Mouse (Mus musculus): Measurements from ENCODE around the gene Fam172a. TPM values are rescaled to one million over a fixed set of nuclear protein-coding genes. Genes with fewer than 3 reads are reported as not detected.

The Fam172a gene
- polyA plus RNA-seq, 1 experiment from 2014 or later: 11.6 TPM

DNA sequence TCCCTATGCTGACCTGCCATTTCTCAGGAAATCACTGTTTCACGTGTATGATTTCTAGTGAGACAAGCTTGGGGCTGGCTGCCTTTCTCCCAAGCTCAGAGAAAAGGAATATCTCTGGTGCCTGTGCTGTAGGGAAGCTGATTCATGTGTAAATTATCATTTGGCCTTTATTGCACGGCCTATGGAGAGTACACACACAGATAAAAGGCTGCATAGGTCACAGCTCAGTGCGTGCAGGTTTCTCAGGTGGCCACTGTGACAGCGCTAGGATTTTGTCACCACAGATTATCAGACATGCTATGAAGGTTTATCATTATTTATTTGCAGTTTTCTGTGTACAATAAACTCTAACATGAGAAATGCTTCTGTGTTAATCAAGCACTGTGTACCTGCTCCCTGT, 408.8 kb downstream of the Fam172a start:
- Histone ChIP-seq H3K4me2 (no peak overlapping the region), H3K27me3 (no peaks in the 10 kb centered on the region), H3K4me3 (replicated peaks) (no peak overlapping the region), H3K36me3 (no peaks in the 10 kb centered on the region), H3K9ac (no peak overlapping the region), H3K4me1 (replicated peaks) (no peaks in the 10 kb centered on the region), H3K9me3 (replicated peaks) (no peaks in the 10 kb centered on the region), H3K27ac (no peak overlapping the region)
- 66% methylated on average over 4 of the region's 4 CpGs for WGBS (ENCODE audit: insufficient replicate concordance)
- ATAC-seq (ENCODE audit: low read depth): no peak
- no peak for DNase-seq

DNA sequence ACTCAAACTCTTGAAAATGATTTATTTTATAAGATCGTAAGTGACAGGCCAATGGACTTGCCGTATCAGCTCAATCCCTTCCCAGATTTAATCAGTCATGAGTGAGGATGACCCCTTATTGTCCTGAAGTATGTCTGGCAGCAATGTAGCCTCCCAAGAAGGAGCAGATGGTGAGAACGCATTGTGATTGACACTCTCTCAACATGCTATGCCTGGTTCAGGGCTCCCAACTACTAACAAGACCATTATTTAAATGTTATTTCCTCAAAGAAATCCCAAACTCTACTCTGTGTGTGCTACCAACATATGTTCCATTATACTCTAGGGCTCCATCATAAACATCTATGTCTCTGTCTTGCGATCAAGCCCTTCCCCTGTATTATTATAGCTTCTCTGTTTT, 412.1 kb downstream of the Fam172a start:
- H3K27me3 ChIP-seq: no peaks in the 10 kb centered on the region
- no peaks in the 10 kb centered on the region for H3K4me1 ChIP-seq (replicated peaks)
- H3K4me2 ChIP-seq: no peak overlapping the region
- no peaks in the 10 kb centered on the region for H3K36me3 ChIP-seq
- WGBS (ENCODE audit: insufficient replicate concordance): 74% methylated on average over 4 of the region's 4 CpGs
- no peak for ATAC-seq (ENCODE audit: low read depth)
- no peak overlapping the region for H3K27ac ChIP-seq
- DNase-seq: no peak
- no peak overlapping the region for H3K9ac ChIP-seq
- no peak overlapping the region for H3K4me3 ChIP-seq (replicated peaks)
- no peaks in the 10 kb centered on the region for H3K9me3 ChIP-seq (replicated peaks)

DNA sequence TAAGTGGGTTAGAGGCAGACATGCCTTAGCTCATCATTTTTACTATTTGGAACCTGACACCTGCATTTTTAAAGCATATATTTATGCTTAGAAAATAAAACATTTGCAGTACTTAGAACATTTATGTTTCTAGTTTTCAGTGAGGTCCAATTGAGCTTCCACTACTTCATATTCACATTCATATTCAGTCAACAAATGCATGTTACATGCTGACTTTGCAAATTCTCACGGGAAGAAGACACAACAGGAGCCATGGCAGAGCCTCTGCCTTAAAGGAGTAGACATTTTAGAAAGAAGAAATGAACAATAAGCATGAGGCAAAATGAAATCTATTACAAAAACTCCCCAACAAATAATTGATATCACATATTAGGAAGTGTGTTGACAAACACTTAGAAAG, 416.9 kb downstream of the Fam172a start:
- H3K27me3 ChIP-seq: no peaks in the 10 kb centered on the region
- H3K36me3 ChIP-seq: no peaks in the 10 kb centered on the region
- H3K4me2 ChIP-seq: no peak overlapping the region
- 67% methylated on average over 1 of the region's 1 CpGs for WGBS (ENCODE audit: insufficient replicate concordance)
- no peak overlapping the region for H3K27ac ChIP-seq
- no peaks in the 10 kb centered on the region for H3K9me3 ChIP-seq (replicated peaks)
- no peak for DNase-seq
- no peak for ATAC-seq (ENCODE audit: low read depth)
- no peak overlapping the region for H3K9ac ChIP-seq
- no peaks in the 10 kb centered on the region for H3K4me1 ChIP-seq (replicated peaks)
- H3K4me3 ChIP-seq (replicated peaks): no peak overlapping the region

DNA sequence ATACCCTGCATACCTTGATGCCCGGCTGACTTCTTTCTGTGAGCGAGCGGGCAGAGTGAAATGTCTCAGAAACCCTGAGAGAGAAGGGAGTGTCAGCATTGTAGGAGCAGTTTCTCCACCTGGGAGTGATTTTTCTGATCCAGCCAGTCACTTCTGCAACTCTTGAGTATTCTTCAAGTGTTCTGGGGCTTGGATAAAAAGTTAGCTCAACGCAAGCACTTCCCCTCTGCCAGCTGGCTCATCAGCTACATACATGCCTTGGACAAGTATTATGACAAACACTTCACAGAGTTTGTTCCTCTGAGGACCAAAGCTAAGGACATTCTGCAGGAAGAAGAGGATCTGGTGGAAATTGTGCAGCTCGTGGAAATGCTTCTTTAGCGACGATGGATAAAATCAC, 420.2 kb downstream of the Fam172a start:
- no peak overlapping the region for H3K4me2 ChIP-seq
- H3K9ac ChIP-seq: no peak overlapping the region
- no peaks in the 10 kb centered on the region for H3K27me3 ChIP-seq
- DNase-seq (no peak), ATAC-seq (ENCODE audit: low read depth) (no peak)
- H3K36me3 ChIP-seq: no peaks in the 10 kb centered on the region
- no peak overlapping the region for H3K4me3 ChIP-seq (replicated peaks)
- WGBS (ENCODE audit: insufficient replicate concordance): 85% methylated on average over 7 of the region's 7 CpGs
- H3K9me3 ChIP-seq (replicated peaks): no peaks in the 10 kb centered on the region
- no peaks in the 10 kb centered on the region for H3K4me1 ChIP-seq (replicated peaks)
- H3K27ac ChIP-seq: no peak overlapping the region

DNA sequence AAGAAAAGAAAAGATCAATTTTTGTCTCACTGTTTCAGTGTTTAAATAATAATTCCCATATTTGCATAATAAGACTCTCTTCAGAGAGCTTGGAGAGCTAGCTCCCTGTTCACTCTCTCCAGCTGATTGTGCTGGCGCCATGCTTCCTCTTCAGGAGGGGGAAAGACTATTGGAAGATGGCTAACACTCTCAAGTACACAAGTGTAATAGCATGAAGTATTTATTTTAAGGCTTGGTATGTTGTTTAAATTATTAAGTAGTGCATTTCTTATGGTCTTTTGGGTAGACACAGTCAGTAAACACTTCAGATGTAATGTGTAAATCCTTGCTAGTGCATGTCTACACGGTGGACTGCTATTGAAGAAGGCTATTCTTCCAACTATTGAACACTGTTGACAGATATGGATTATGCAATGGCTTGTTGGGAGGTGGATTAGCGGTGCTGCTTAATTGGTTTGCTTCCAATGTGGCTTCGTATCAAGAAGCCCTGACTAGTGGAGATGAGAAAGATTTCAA, 422.1 kb downstream of the Fam172a start:
- Histone ChIP-seq H3K27me3 (no peaks in the 10 kb centered on the region), H3K36me3 (no peaks in the 10 kb centered on the region), H3K9me3 (replicated peaks) (no peaks in the 10 kb centered on the region), H3K4me2 (no peak overlapping the region), H3K4me3 (replicated peaks) (no peak overlapping the region), H3K9ac (no peak overlapping the region), H3K4me1 (replicated peaks) (no peaks in the 10 kb centered on the region), H3K27ac (no peak overlapping the region)
- WGBS (ENCODE audit: insufficient replicate concordance): 73% methylated on average over 4 of the region's 4 CpGs
- DNase-seq (no peak), ATAC-seq (ENCODE audit: low read depth) (no peak)

DNA sequence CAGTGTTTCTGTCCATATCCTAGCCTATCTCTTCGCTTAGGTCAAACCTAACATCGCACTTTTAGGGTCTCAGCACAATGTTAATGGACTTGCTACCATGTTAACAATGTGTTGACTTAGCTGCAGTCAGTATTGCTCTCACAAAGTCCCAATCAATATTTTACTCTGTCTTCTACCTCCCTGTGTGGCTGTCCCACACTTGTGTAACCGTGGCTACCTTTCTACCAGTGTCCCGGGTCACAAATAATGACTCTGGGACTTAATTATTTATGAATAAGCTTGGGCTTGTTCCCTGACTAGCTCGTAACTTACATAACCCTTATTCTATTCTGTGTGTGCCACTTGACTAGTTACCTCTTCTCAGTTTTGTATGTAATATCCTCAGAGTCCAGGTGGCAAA, 455.6 kb downstream of the Fam172a start:
- Histone ChIP-seq H3K4me3 (replicated peaks) (no peak overlapping the region), H3K4me1 (replicated peaks) (no peaks in the 10 kb centered on the region), H3K9me3 (replicated peaks) (no peaks in the 10 kb centered on the region), H3K27me3 (peaks cover 9% of the 10 kb centered on the region), H3K4me2 (no peak overlapping the region), H3K9ac (no peak overlapping the region), H3K27ac (no peak overlapping the region), H3K36me3 (no peaks in the 10 kb centered on the region)
- 71% methylated on average over 5 of the region's 5 CpGs for WGBS (ENCODE audit: insufficient replicate concordance)
- no peak for DNase-seq
- no peak for ATAC-seq (ENCODE audit: low read depth)

DNA sequence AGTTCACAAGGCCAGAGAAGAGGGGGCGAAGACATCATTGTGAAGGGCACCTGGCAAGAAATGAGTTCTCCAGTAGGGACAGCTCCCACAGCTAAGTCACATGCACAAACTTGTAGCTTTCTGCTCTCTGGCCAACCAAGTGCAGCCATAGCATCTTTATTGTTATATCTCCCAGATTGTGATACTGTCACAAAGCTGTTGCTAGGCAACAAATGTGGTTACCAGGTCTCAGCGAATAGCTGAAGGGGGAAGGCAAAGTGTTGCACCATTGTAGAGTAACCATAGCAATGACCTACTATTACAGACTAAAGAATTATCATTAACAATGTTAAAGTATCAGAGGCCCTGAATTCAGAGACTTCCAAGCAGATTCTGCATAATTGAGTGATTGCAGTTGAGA, 460.3 kb downstream of the Fam172a start:
- no peaks in the 10 kb centered on the region for H3K9me3 ChIP-seq (replicated peaks)
- H3K9ac ChIP-seq: no peak overlapping the region
- WGBS (ENCODE audit: insufficient replicate concordance): 38% methylated on average over 2 of the region's 2 CpGs
- DNase-seq: no peak
- H3K4me3 ChIP-seq (replicated peaks): no peak overlapping the region
- no peak overlapping the region for H3K27ac ChIP-seq
- H3K36me3 ChIP-seq: no peaks in the 10 kb centered on the region
- peaks cover 3% of the 10 kb centered on the region; the same call in 1 of the 2 replicates for H3K4me1 ChIP-seq (replicated peaks)
- peaks cover 47% of the 10 kb centered on the region for H3K27me3 ChIP-seq
- H3K4me2 ChIP-seq: no peak overlapping the region
- ATAC-seq (ENCODE audit: low read depth): no peak

DNA sequence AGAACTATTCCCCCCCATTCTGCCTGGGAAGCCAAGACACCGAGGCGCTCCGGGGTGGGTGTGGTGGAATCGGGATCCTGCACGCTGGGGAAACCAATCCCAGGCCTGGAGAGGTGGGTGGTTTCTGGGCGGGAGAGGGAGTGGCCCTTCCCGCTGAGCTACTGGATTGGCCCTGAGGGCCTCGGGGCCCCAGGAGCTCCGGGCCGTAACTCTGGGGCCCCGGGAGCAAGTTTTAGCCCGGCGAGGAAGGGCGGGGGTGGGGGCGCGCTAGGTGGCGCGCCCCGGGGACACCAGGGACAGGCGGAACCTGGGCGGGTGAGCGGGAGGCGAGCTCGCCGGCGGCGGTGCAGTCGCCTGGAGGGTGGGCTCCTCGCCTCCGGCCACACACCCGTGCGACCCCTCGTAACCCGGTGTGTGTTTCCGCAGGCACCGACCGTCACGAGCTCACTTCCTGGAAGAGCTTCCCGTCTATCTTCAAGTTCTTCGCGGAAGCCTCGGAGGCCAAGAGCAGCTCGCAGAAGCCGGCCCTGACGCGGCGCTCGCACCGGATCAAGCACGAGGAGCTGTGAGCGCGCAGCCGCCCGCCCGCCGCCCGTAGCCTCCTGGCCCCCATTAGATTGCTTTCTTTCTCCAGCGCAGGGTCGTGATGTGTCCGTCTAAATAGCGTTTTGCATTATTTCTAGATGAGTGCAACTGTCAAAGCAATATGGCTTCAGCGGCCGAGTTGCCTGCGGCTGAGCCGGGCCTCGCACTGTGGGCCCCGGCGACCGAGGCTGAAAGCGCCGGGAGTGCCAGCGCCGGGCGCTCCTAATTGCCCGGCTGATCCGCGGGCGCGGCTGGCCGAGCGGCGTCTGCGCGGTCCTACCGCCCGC, 461.5 kb downstream of the Fam172a start:
- Histone ChIP-seq H3K9me3 (replicated peaks) (no peaks in the 10 kb centered on the region), H3K4me2 (peak overlapping the region; percentile 75), H3K27ac (no peak overlapping the region), H3K4me1 (replicated peaks) (peaks cover 3% of the 10 kb centered on the region; the same call in 1 of the 2 replicates), H3K9ac (peak overlapping the region; percentile 43), H3K27me3 (peaks cover 52% of the 10 kb centered on the region), H3K4me3 (replicated peaks) (peak overlapping the region; percentile 59), H3K36me3 (no peaks in the 10 kb centered on the region)
- DNase-seq (peak; percentile 29), ATAC-seq (ENCODE audit: low read depth) (peak; percentile 95)
- WGBS (ENCODE audit: insufficient replicate concordance): under 1% methylated on average over 83 of the region's 86 CpGs

DNA sequence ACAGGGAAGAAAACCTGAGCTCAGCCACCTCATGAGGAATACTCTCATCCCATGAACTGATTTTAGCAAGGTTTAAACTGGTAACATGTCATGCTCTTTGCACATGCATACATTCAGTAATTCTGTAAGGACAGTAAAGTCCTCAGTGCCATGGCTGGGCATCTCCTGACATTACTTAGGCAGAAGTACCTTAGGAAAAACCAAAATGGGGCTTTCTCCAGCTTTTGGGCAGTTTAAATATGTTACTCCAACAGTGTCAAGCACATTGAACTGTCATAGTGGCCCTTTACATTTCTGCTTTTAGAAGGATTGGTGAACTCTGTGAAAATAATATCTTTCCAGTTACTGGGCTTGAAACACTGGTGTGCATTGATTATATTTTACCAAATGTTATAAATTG, 463.1 kb downstream of the Fam172a start:
- DNase-seq (no peak), ATAC-seq (ENCODE audit: low read depth) (no peak)
- peaks cover 3% of the 10 kb centered on the region; the same call in 1 of the 2 replicates for H3K4me1 ChIP-seq (replicated peaks)
- H3K9me3 ChIP-seq (replicated peaks): no peaks in the 10 kb centered on the region
- H3K36me3 ChIP-seq: no peaks in the 10 kb centered on the region
- H3K27me3 ChIP-seq: peaks cover 59% of the 10 kb centered on the region
- H3K4me3 ChIP-seq (replicated peaks): no peak overlapping the region
- H3K9ac ChIP-seq: no peak overlapping the region
- H3K4me2 ChIP-seq: no peak overlapping the region
- H3K27ac ChIP-seq: no peak overlapping the region

DNA sequence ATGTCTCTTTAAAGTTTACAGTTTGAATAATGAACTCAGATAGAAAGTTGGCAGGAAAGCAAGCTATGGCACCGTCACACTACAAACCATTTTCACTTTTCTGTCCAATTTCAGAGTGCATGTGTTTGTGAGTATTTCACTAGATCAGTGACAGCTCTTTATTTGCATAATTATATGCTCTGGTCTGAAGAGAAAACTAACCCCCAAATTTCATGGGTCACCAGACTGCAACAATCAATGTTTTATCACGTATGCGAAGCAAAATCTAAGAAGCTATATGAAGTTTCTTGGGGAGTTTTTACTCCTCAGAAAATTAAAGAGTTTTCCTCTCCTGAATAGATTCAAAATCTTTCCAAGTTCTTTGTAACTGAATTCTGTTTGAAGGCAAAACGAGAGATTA, 466.3 kb downstream of the Fam172a start:
- Histone ChIP-seq H3K9me3 (replicated peaks) (no peaks in the 10 kb centered on the region), H3K9ac (no peak overlapping the region), H3K27ac (no peak overlapping the region), H3K4me2 (no peak overlapping the region), H3K4me1 (replicated peaks) (no peaks in the 10 kb centered on the region; the same call in 1 of the 2 replicates), H3K4me3 (replicated peaks) (no peak overlapping the region), H3K36me3 (no peaks in the 10 kb centered on the region), H3K27me3 (peaks cover 72% of the 10 kb centered on the region)
- 43% methylated on average over 4 of the region's 4 CpGs for WGBS (ENCODE audit: insufficient replicate concordance)
- ATAC-seq (ENCODE audit: low read depth) (no peak), DNase-seq (no peak)

DNA sequence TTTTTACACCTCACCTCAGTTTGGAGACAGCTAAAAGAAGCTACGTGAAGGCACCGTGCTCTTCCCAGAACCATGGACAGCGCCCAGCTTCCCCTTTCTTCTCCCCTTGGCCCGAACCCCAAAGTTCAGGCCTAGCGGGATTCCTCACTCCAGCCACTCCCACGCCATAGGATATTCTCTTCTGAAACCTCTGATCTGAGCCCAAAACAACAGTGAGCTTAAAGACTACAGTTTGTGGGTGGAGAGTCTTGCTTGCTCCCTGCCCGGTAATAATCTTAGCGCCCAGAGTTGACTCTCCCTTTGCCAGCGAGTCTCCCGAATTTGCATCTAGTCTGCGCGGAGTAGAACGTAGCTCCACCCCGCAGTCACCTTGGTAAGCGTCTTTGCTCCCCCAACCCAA, 469.5 kb downstream of the Fam172a start:
- no peak overlapping the region for H3K27ac ChIP-seq
- H3K27me3 ChIP-seq: peaks cover 69% of the 10 kb centered on the region
- WGBS (ENCODE audit: insufficient replicate concordance): 4% methylated on average over 15 of the region's 15 CpGs
- H3K4me3 ChIP-seq (replicated peaks): no peak overlapping the region
- DNase-seq (no peak), ATAC-seq (ENCODE audit: low read depth) (no peak)
- H3K9ac ChIP-seq: no peak overlapping the region
- H3K4me2 ChIP-seq: no peak overlapping the region
- no peaks in the 10 kb centered on the region for H3K9me3 ChIP-seq (replicated peaks)
- H3K4me1 ChIP-seq (replicated peaks): no peaks in the 10 kb centered on the region
- no peaks in the 10 kb centered on the region for H3K36me3 ChIP-seq

Data from liver, embryonic 13.5 days (tissue).